Mouse (Mus musculus): ENCODE data around the gene Tssk2. TPM values are rescaled to one million over a fixed set of nuclear protein-coding genes. Genes with fewer than 3 reads are reported as not detected.

Tssk2 gene
- polyA plus RNA-seq, 1 experiment from 2014 or later: not detected

GRCm38 (mm10) chr16:17896091-17896490, 2.3 kb upstream of the Tssk2 start:
- Histone ChIP-seq H3K27ac (replicated peaks in 1 of 2; ENCODE audit: control insufficient read depth in 1 of 2, insufficient read depth in 1 of 2, low read depth in 2 of 2, low read length in 2 of 2) (no peak overlapping the region), H3K4me3 (ENCODE audit: control insufficient read depth in 1 of 2, insufficient read depth in 1 of 2, low read depth in 1 of 2, low read length in 2 of 2) (no peak overlapping the region), H3K36me3 (ENCODE audit: control insufficient read depth, insufficient read depth, low read length) (peaks cover 26% of the 10 kb centered on the region), H3K4me2 (ENCODE audit: low read length) (no peak overlapping the region), H3K4me1 (ENCODE audit: control insufficient read depth in 2 of 2, insufficient read depth in 2 of 2, low read length in 2 of 2) (peaks cover 4 to 12% of the 10 kb centered on the region in 2 experiments; a peak in 3 of 4 replicates), H3K9ac (ENCODE audit: low read length) (no peak overlapping the region), H3K9me3 (ENCODE audit: control insufficient read depth, low read length) (no peaks in the 10 kb centered on the region), H3K27me3 (ENCODE audit: control insufficient read depth, insufficient read depth, low read length) (no peaks in the 10 kb centered on the region)
- no peak for ATAC-seq (ENCODE audit: insufficient number of reproducible peaks, insufficient read depth, low FRiP score, low read depth)

DNA sequence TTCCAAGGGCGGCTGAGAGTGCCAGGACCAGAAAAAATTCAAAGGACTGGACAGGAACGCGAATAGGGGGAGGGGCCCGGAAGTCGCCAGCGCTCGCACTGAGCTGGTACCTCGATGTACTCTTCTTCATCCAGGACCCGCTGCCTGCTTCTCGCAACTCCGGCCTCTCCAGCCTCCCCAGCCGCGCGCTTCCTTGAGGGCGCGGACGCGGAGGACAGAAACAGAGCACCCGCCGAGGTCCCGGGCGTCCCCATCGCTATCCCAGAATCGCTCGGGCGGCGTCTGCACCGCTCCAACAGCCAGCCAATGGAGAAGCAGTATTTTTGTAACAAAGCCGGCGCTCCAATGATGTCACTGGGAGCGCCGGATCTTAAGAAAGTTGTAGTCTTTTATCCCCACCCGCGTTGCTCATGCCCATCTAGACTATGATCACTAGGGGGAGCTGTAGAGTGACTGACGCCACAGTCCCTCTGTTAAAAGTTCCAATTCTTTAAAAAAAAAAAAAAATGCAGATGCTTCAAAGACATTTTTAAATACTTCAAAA, 12.7 kb downstream of the Tssk2 start, which contains the start of gene Ess2:
Ess2 (minus strand) TSS at position 297 of the 544 bp plus-strand sequence.
- H3K4me2 ChIP-seq (ENCODE audit: low read length): peak within 1 kb of the TSS; percentile 89
- H3K9me3 ChIP-seq (ENCODE audit: control insufficient read depth, low read length): no peaks in the 10 kb centered on the region
- peak within 1 kb of the TSS in 1 of 2 experiments; percentile 61; a peak in 2 of 4 replicates for H3K27ac ChIP-seq (replicated peaks in 1 of 2; ENCODE audit: control insufficient read depth in 1 of 2, insufficient read depth in 1 of 2, low read depth in 2 of 2, low read length in 2 of 2)
- H3K4me1 ChIP-seq (ENCODE audit: control insufficient read depth in 2 of 2, insufficient read depth in 2 of 2, low read length in 2 of 2): peaks cover 3 to 17% of the 10 kb centered on the region in 2 experiments
- WGBS: under 1% methylated on average over 35 of the region's 35 CpGs
- peak within 1 kb of the TSS; percentile 79 for H3K9ac ChIP-seq (ENCODE audit: low read length)
- H3K4me3 ChIP-seq (ENCODE audit: control insufficient read depth in 1 of 2, insufficient read depth in 1 of 2, low read depth in 1 of 2, low read length in 2 of 2): peak within 1 kb of the TSS; percentile 76 to 98
- ATAC-seq (ENCODE audit: insufficient number of reproducible peaks, insufficient read depth, low FRiP score, low read depth): peak; percentile 86
- H3K36me3 ChIP-seq (ENCODE audit: control insufficient read depth, insufficient read depth, low read length): peaks cover 33% of the 10 kb centered on the region
- peaks cover 46% of the 10 kb centered on the region for H3K27me3 ChIP-seq (ENCODE audit: control insufficient read depth, insufficient read depth, low read length)

GRCm38 (mm10) chr16:17914307-17915249, 16.1 kb downstream of the Tssk2 start, which contains the start of gene Gsc2:
TSS of gene Gsc2 (minus strand) at chr16:17915059.
- under 1% methylated on average over 94 of the region's 106 CpGs for WGBS
- Histone ChIP-seq H3K27ac (replicated peaks in 1 of 2; ENCODE audit: control insufficient read depth in 1 of 2, insufficient read depth in 1 of 2, low read depth in 2 of 2, low read length in 2 of 2) (no peak within 1 kb of the TSS), H3K4me1 (ENCODE audit: control insufficient read depth in 2 of 2, insufficient read depth in 2 of 2, low read length in 2 of 2) (peaks cover 3 to 17% of the 10 kb centered on the region in 2 experiments), H3K27me3 (ENCODE audit: control insufficient read depth, insufficient read depth, low read length) (peaks cover 67% of the 10 kb centered on the region), H3K36me3 (ENCODE audit: control insufficient read depth, insufficient read depth, low read length) (no peaks in the 10 kb centered on the region), H3K9me3 (ENCODE audit: control insufficient read depth, low read length) (no peaks in the 10 kb centered on the region), H3K4me2 (ENCODE audit: low read length) (peak within 1 kb of the TSS; percentile 70), H3K9ac (ENCODE audit: low read length) (peak within 1 kb of the TSS; percentile 25; the same call in 1 of the 2 replicates), H3K4me3 (ENCODE audit: control insufficient read depth in 1 of 2, insufficient read depth in 1 of 2, low read depth in 1 of 2, low read length in 2 of 2) (peak within 1 kb of the TSS; percentile 7 to 38; a peak in 3 of 4 replicates)
- ATAC-seq (ENCODE audit: insufficient number of reproducible peaks, insufficient read depth, low FRiP score, low read depth): no peak

DNA sequence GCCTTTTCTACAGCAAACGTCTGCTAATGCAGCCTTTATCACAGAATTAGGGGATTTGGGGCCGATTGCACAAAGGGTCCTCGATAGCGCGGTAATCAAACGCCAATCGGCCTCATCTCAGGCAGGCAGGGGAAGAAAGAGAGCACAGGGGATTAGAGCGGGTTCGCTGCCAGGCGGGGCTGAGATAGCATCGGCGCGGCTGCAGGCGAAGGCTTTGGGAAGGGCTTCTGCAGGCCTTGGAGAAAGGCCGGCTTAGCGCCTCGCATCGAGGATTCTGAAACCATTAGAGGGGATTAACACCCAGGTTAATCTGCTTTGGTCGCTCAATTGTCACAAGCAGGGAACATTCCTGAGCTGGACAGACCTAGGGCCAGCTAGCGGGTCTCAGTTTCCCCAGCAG, 22.1 kb downstream of the Tssk2 start:
- H3K4me3 ChIP-seq (ENCODE audit: control insufficient read depth in 1 of 2, insufficient read depth in 1 of 2, low read depth in 1 of 2, low read length in 2 of 2): no peak overlapping the region
- H3K4me2 ChIP-seq (ENCODE audit: low read length): peak overlapping the region; percentile 95

DNA sequence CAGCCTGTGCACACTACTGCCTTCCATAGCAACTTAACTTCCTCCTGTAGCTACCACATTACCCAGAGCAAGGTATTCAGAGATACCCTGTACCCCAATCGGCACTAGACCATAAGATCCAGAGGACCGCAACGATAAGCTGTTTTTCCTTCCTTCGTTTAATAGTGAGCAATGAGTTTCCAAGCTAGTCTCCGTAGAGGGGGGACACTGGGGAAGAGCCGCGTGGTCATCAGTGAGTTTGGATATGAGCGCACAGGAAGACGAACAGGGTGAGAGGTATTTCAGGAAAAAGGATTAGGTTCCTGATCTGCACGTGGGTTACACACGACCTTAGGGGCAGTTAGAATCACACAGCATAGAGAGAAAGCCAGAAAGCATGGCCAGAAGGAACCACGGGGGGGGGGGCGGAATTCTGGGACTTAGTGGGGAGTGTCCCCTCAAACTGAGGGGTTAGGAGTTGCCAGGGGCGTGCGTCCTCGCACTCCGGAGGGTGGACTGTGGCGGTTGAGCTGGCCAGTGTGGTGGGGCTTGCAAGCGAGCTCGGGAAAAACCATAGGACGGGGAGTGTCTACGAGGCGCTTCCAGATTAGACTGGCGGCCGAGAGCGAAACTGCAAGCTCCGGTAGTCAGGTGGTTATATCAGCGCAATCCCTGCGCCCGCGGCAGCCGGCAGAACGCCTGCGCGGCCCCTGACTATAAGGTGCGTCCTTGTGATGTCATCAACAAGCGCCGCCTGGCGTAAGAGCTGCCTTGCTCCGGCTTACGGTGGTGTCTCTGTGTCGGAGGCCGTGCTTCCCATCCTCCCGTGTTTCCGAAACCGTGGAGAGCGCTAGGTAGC, 23.1 kb downstream of the Tssk2 start:
- WGBS: 1% methylated on average over 47 of the region's 47 CpGs
- H3K9me3 ChIP-seq (ENCODE audit: control insufficient read depth, low read length): no peaks in the 10 kb centered on the region
- ATAC-seq (ENCODE audit: insufficient number of reproducible peaks, insufficient read depth, low FRiP score, low read depth): peak; percentile 89

More for the DNA sequence above, 22.1 kb downstream of the Tssk2 start:
- Histone ChIP-seq H3K27me3 (ENCODE audit: control insufficient read depth, insufficient read depth, low read length) (peaks cover 36% of the 10 kb centered on the region), H3K9ac (ENCODE audit: low read length) (peak overlapping the region; percentile 96), H3K36me3 (ENCODE audit: control insufficient read depth, insufficient read depth, low read length) (peaks cover 9% of the 10 kb centered on the region), H3K27ac (replicated peaks in 1 of 2; ENCODE audit: control insufficient read depth in 1 of 2, insufficient read depth in 1 of 2, low read depth in 2 of 2, low read length in 2 of 2) (no peak overlapping the region), H3K9me3 (ENCODE audit: control insufficient read depth, low read length) (no peaks in the 10 kb centered on the region), H3K4me1 (ENCODE audit: control insufficient read depth in 2 of 2, insufficient read depth in 2 of 2, low read length in 2 of 2) (peaks cover 11 to 16% of the 10 kb centered on the region in 2 experiments)
- no peak for ATAC-seq (ENCODE audit: insufficient number of reproducible peaks, insufficient read depth, low FRiP score, low read depth)
- 8% methylated on average over 20 of the region's 20 CpGs for whole genome bisulfite sequencing

GRCm38 (mm10) chr16:17922163-17922538, 23.7 kb downstream of the Tssk2 start:
- H3K36me3 ChIP-seq (ENCODE audit: control insufficient read depth, insufficient read depth, low read length): peaks cover 18% of the 10 kb centered on the region

More for the DNA sequence above, 23.1 kb downstream of the Tssk2 start:
- Histone ChIP-seq H3K27me3 (ENCODE audit: control insufficient read depth, insufficient read depth, low read length) (peaks cover 26% of the 10 kb centered on the region), H3K36me3 (ENCODE audit: control insufficient read depth, insufficient read depth, low read length) (peaks cover 18% of the 10 kb centered on the region), H3K27ac (replicated peaks in 1 of 2; ENCODE audit: control insufficient read depth in 1 of 2, insufficient read depth in 1 of 2, low read depth in 2 of 2, low read length in 2 of 2) (peak overlapping the region; percentile 87 to 90), H3K9ac (ENCODE audit: low read length) (peak overlapping the region; percentile 96), H3K4me1 (ENCODE audit: control insufficient read depth in 2 of 2, insufficient read depth in 2 of 2, low read length in 2 of 2) (peaks cover 11 to 16% of the 10 kb centered on the region in 2 experiments), H3K4me2 (ENCODE audit: low read length) (peak overlapping the region; percentile 95), H3K4me3 (ENCODE audit: control insufficient read depth in 1 of 2, insufficient read depth in 1 of 2, low read depth in 1 of 2, low read length in 2 of 2) (peak overlapping the region; percentile 84 to 99)

More at GRCm38 (mm10) chr16:17922163-17922538, 23.7 kb downstream of the Tssk2 start:
- Histone ChIP-seq H3K27ac (replicated peaks in 1 of 2; ENCODE audit: control insufficient read depth in 1 of 2, insufficient read depth in 1 of 2, low read depth in 2 of 2, low read length in 2 of 2) (peak overlapping the region; percentile 87 to 90), H3K4me2 (ENCODE audit: low read length) (peak overlapping the region; percentile 95), H3K4me1 (ENCODE audit: control insufficient read depth in 2 of 2, insufficient read depth in 2 of 2, low read length in 2 of 2) (peaks cover 13 to 20% of the 10 kb centered on the region in 2 experiments), H3K4me3 (ENCODE audit: control insufficient read depth in 1 of 2, insufficient read depth in 1 of 2, low read depth in 1 of 2, low read length in 2 of 2) (peak overlapping the region; percentile 84 to 99), H3K9me3 (ENCODE audit: control insufficient read depth, low read length) (no peaks in the 10 kb centered on the region), H3K27me3 (ENCODE audit: control insufficient read depth, insufficient read depth, low read length) (peaks cover 21% of the 10 kb centered on the region), H3K9ac (ENCODE audit: low read length) (peak overlapping the region; percentile 96)
- WGBS: under 1% methylated on average over 14 of the region's 14 CpGs
- peak; percentile 7; the same call in 1 of the 2 replicates for ATAC-seq (ENCODE audit: insufficient number of reproducible peaks, insufficient read depth, low FRiP score, low read depth)
